Mouse (Mus musculus): ENCODE results near the gene Setd1b. TPM values are rescaled to one million over a fixed set of nuclear protein-coding genes. Genes with fewer than 3 reads are reported as not detected.

Gene Setd1b
- total and polyA plus RNA-seq, 3 experiments = 3.0 to 23.5 TPM; not detected in 1

DNA sequence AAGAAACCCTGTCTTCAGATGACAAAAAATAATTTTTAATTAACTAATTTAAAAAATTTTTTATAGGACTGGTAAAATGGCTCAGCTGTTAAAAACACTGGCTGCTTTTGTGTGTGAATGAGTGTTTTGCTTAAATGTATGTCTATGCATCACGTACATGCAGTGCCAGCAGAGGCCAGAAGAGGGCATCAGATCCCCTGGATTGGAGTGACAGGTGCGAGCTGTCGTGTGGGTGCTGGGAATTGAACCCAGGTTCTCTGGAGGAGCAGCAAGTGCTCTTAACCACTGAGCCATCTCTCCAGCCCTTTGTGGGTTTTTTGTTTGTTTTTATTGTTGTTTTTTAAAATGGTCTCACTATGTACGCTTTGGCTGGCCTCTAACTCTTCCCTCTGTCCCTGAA is 19.8 kb upstream of the Setd1b start:
- Histone ChIP-seq H3K4me1 (ENCODE audit: control insufficient read depth in 1 of 2, insufficient read depth in 2 of 2, low read length in 2 of 2) (peaks cover 10 to 21% of the 10 kb centered on the region in 2 experiments), H3K36me3 (ENCODE audit: control insufficient read depth in 1 of 2, insufficient read depth in 2 of 2, low read length in 2 of 2) (peaks cover 0 to 19% of the 10 kb centered on the region in 2 experiments; a peak in 2 of 4 replicates), H3K9ac (ENCODE audit: control insufficient read depth, low read depth, low read length, poor library complexity, severe bottlenecking) (no peak overlapping the region), H3K27ac (ENCODE audit: control insufficient read depth, low read depth, low read length) (no peak overlapping the region), H3K9me3 (replicated peaks; ENCODE audit: insufficient read depth, low read length) (no peaks in the 10 kb centered on the region), H3K4me3 (ENCODE audit: control insufficient read depth in 1 of 2, insufficient read depth in 1 of 2, low read depth in 2 of 2, low read length in 2 of 2) (no peak overlapping the region), H3K79me2 (ENCODE audit: control insufficient read depth, insufficient read depth, low read length, poor library complexity) (no peaks in the 10 kb centered on the region), H3K27me3 (ENCODE audit: control insufficient read depth in 1 of 2, insufficient read depth in 2 of 2, low read length in 2 of 2) (no peaks in the 10 kb centered on the region)
- DNase-seq (ENCODE audit: low read depth, low spot score) = peak; percentile 65
- TF ChIP-seq SMC3 (IDR thresholded peaks at IDR 0.05; ENCODE audit: low read depth, low read length) = peak; percentile 74
- no peak for TF ChIP-seq MXI1 (IDR thresholded peaks at IDR 0.05; ENCODE audit: low read depth, low read length)
- TF ChIP-seq CTCF (IDR thresholded peaks at IDR 0.05 in 2 of 3, conservative IDR thresholded peaks at IDR 0.05 in 1 of 3; ENCODE audit: control insufficient read depth in 1 of 3, insufficient read depth in 1 of 3, low read depth in 2 of 3, low read length in 3 of 3, poor library complexity in 1 of 3, severe bottlenecking in 1 of 3) = peak; percentile 62 to 78 (median 70)
- TF ChIP-seq SIN3A (IDR thresholded peaks at IDR 0.05; ENCODE audit: low read length) = peak; percentile 30; the same call in 1 of the 2 replicates
- TF ChIP-seq ZC3H11A (IDR thresholded peaks at IDR 0.05; ENCODE audit: low read depth, low read length) = peak; percentile 67
- no peak for TF ChIP-seq USF2 (IDR thresholded peaks at IDR 0.05; ENCODE audit: borderline replicate concordance in 1 of 2, insufficient read depth in 1 of 2, low read depth in 1 of 2, low read length in 2 of 2)
- peak; percentile 64 for TF ChIP-seq RAD21 (IDR thresholded peaks at IDR 0.05; ENCODE audit: low read depth, low read length)

- Histone ChIP-seq H3K4me3 (ENCODE audit: control insufficient read depth in 1 of 2, insufficient read depth in 1 of 2, low read depth in 2 of 2, low read length in 2 of 2) (no peak overlapping the region), H3K9ac (ENCODE audit: control insufficient read depth, low read depth, low read length, poor library complexity, severe bottlenecking) (no peak overlapping the region), H3K9me3 (replicated peaks; ENCODE audit: insufficient read depth, low read length) (no peaks in the 10 kb centered on the region), H3K27me3 (ENCODE audit: control insufficient read depth in 1 of 2, insufficient read depth in 2 of 2, low read length in 2 of 2) (no peaks in the 10 kb centered on the region), H3K79me2 (ENCODE audit: control insufficient read depth, insufficient read depth, low read length, poor library complexity) (no peaks in the 10 kb centered on the region), H3K27ac (ENCODE audit: control insufficient read depth, low read depth, low read length) (no peak overlapping the region), H3K4me1 (ENCODE audit: control insufficient read depth in 1 of 2, insufficient read depth in 2 of 2, low read length in 2 of 2) (peaks cover 17 to 48% of the 10 kb centered on the region in 2 experiments), H3K36me3 (ENCODE audit: control insufficient read depth in 1 of 2, insufficient read depth in 2 of 2, low read length in 2 of 2) (peaks cover 0 to 37% of the 10 kb centered on the region in 2 experiments; a peak in 2 of 4 replicates)
- peak; percentile 24 for DNase-seq (ENCODE audit: low read depth, low spot score)
- TF ChIP-seq ETS1 (IDR thresholded peaks at IDR 0.05; ENCODE audit: low read depth, low read length) (no peak), ZNF384 (IDR thresholded peaks at IDR 0.05; ENCODE audit: low read depth, low read length) (no peak), MAZ (IDR thresholded peaks at IDR 0.05; ENCODE audit: low read depth, low read length) (no peak), ELF1 (IDR thresholded peaks at IDR 0.05; ENCODE audit: low read depth, low read length) (no peak), POLR2AphosphoS2 (IDR thresholded peaks at IDR 0.05; ENCODE audit: low read length) (no peak), MXI1 (IDR thresholded peaks at IDR 0.05; ENCODE audit: low read depth, low read length) (no peak), KAT2A (conservative IDR thresholded peaks at IDR 0.05; ENCODE audit: low read depth, low read length) (no peak), NRF1 (IDR thresholded peaks at IDR 0.05; ENCODE audit: insufficient read depth, low read depth, low read length, poor library complexity, severe bottlenecking) (no peak), NELFE (IDR thresholded peaks at IDR 0.05; ENCODE audit: low read depth, low read length) (no peak), UBTF (IDR thresholded peaks at IDR 0.05; ENCODE audit: borderline replicate concordance, insufficient read depth, low read depth, low read length) (no peak), SMC3 (IDR thresholded peaks at IDR 0.05; ENCODE audit: low read depth, low read length) (no peak), MYC (IDR thresholded peaks at IDR 0.05; ENCODE audit: low read depth, low read length) (no peak), CHD2 (IDR thresholded peaks at IDR 0.05; ENCODE audit: low read length) (no peak), RAD21 (IDR thresholded peaks at IDR 0.05; ENCODE audit: low read depth, low read length) (no peak), CTCF (IDR thresholded peaks at IDR 0.05 in 2 of 3, conservative IDR thresholded peaks at IDR 0.05 in 1 of 3; ENCODE audit: control insufficient read depth in 1 of 3, insufficient read depth in 1 of 3, low read depth in 2 of 3, low read length in 3 of 3, poor library complexity in 1 of 3, severe bottlenecking in 1 of 3) (no peak), USF2 (IDR thresholded peaks at IDR 0.05; ENCODE audit: borderline replicate concordance in 1 of 2, insufficient read depth in 1 of 2, low read depth in 1 of 2, low read length in 2 of 2) (no peak), MAX (IDR thresholded peaks at IDR 0.05; ENCODE audit: low read length) (no peak), E2F4 (IDR thresholded peaks at IDR 0.05; ENCODE audit: borderline replicate concordance, low read depth, low read length) (no peak), MYB (IDR thresholded peaks at IDR 0.05; ENCODE audit: low read depth, low read length) (no peak), TBP (IDR thresholded peaks at IDR 0.05; ENCODE audit: low read depth, low read length) (no peak)
Observed at GRCm38 (mm10) chr5:123125105-123125504, 16.9 kb upstream of the Setd1b start.

All from MEL (cell line).